Mouse (Mus musculus): ENCODE measurements around the gene Zfhx2.

Gene Zfhx2

GRCm38 (mm10) chr14:55078366-55078989, 13.6 kb downstream of the Zfhx2 start:
- in situ Hi-C loops (cut with MboI, MseI): loop anchor here (5.0 kb wide), 1 partner anchor 51 kb away; no protein-coding TSS in a partner anchor

GRCm38 (mm10) chr14:55077481-55078365, 14.4 kb downstream of the Zfhx2 start:
- in situ Hi-C loops (cut with MboI, MseI): loop anchor here (5.0 kb wide), 1 partner anchor 50 kb away; no protein-coding TSS in a partner anchor

GRCm38 (mm10) chr14:55076956-55077355, 15.2 kb downstream of the Zfhx2 start:
- in situ Hi-C loops (cut with MboI, MseI): loop anchor here (5.0 kb wide), 1 partner anchor 50 kb away; no protein-coding TSS in a partner anchor

GRCm38 (mm10) chr14:55076224-55076623, 15.9 kb downstream of the Zfhx2 start:
- in situ Hi-C loops (cut with MboI, MseI): loop anchor here (5.0 kb wide), 1 partner anchor 49 kb away; no protein-coding TSS in a partner anchor

GRCm38 (mm10) chr14:55074416-55074815, 17.7 kb downstream of the Zfhx2 start:
- in situ Hi-C loops (cut with MboI, MseI): no loop called here

GRCm38 (mm10) chr14:55071756-55072155, 20.4 kb downstream of the Zfhx2 start:
- in situ Hi-C loops (cut with MboI, MseI): no loop called here

- in situ Hi-C loops (cut with MboI, MseI): no loop called here
Observed at GRCm38 (mm10) chr14:55066042-55066441, 26.1 kb downstream of the Zfhx2 start.

GRCm38 (mm10) chr14:55065391-55065790, 26.7 kb downstream of the Zfhx2 start:
- in situ Hi-C loops (cut with MboI, MseI): no loop called here

- in situ Hi-C loops (cut with MboI, MseI): no loop called here
Observed at GRCm38 (mm10) chr14:55064481-55065370, 27.4 kb downstream of the Zfhx2 start.

GRCm38 (mm10) chr14:55063581-55064381, 28.3 kb downstream of the Zfhx2 start:
- in situ Hi-C loops (cut with MboI, MseI): no loop called here

- in situ Hi-C loops (cut with MboI, MseI): no loop called here
Observed at GRCm38 (mm10) chr14:55063117-55063516, 29.0 kb downstream of the Zfhx2 start.

GRCm38 (mm10) chr14:55062626-55063025, 29.5 kb downstream of the Zfhx2 start:
- in situ Hi-C loops (cut with MboI, MseI): no loop called here

- in situ Hi-C loops (cut with MboI, MseI): no loop called here
Observed at GRCm38 (mm10) chr14:55061845-55062244, 30.3 kb downstream of the Zfhx2 start.

GRCm38 (mm10) chr14:55059931-55060330, 32.2 kb downstream of the Zfhx2 start:
- in situ Hi-C loops (cut with MboI, MseI): no loop called here

- in situ Hi-C loops (cut with MboI, MseI): no loop called here
Observed at GRCm38 (mm10) chr14:55059009-55059408, 33.1 kb downstream of the Zfhx2 start.

GRCm38 (mm10) chr14:55055167-55055834, 36.8 kb downstream of the Zfhx2 start:
- in situ Hi-C loops (cut with MboI, MseI): no loop called here

- in situ Hi-C loops (cut with MboI, MseI): no loop called here
Observed at GRCm38 (mm10) chr14:55054191-55054749, 37.9 kb downstream of the Zfhx2 start.

GRCm38 (mm10) chr14:55053708-55054190, 38.4 kb downstream of the Zfhx2 start:
- in situ Hi-C loops (cut with MboI, MseI): no loop called here

GRCm38 (mm10) chr14:55053050-55053449, 39.1 kb downstream of the Zfhx2 start:
- in situ Hi-C loops (cut with MboI, MseI): no loop called here

GRCm38 (mm10) chr14:55052496-55052895, 39.6 kb downstream of the Zfhx2 start:
- in situ Hi-C loops (cut with MboI, MseI): no loop called here

Measured in regulatory T cell (primary cell).